Mouse (Mus musculus): ENCODE data around the gene Gm14147. TPM values are rescaled to one million over a fixed set of nuclear protein-coding genes. Genes with fewer than 3 reads are reported as not detected.
"Not testable (repeated sequence)": the region's sequence is repeated elsewhere in the genome, so short reads cannot be mapped to it uniquely, and the experiment has no call there.

Gene Gm14147
- polyA plus RNA-seq (2016; fragmentation: Nextera tagmentation; extraction: Ambion mirVana): not detected in 2 replicates

DNA sequence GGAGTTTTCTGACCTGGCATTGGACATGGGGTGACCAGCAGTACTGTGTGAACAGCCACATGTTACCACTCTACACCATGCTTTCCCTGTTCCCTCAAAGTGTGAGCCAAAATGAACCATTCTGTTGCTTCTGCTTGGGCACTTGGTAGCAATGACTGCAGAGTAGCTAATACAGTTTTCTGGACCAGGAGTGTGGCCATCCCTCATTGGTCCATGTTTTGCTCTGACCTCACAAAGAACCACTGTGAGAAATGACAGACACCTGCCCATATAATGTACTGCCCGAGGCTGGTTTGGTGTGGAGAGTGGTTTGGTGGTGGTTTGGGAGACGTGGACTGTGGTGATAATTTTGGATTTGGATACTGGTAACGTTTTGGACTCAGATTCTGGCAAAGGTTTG, at the start of gene Gm14147:
TSS of gene Gm14147 (plus strand) at position 301 of the 400 bp plus-strand sequence.
- not testable (repeated sequence) for H3K4me3 ChIP-seq; H3K27ac ChIP-seq (replicated peaks); DNase-seq (ENCODE audit: low spot score); H3K27me3 ChIP-seq (ENCODE audit: low read depth, poor library complexity, severe bottlenecking); H3K4me1 ChIP-seq; H3K9me3 ChIP-seq (replicated peaks); H3K36me3 ChIP-seq
- no CpG with 5 or more reads among the region's 3 CpGs for WGBS

DNA sequence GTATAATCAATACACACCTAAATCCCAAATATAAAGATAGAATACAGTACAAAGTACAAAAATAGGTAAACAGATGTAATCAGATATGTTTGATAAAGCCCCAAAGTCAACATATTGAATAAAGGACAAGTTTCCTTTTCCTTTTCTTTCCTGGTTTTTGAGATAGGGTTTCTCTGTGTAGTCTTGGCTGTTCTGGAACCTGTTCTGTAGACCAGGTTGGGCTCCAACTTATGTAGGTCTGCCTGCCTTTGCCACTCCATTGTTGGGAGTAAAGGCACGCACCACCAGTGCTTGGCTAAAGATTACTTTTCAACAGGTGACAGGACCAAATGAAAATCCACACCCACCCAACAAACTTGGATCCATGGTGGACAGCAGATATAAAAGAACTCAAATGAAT, 41.4 kb upstream of the Gm14147 start:
- H3K36me3 ChIP-seq: no peaks in the 10 kb centered on the region
- H3K4me1 ChIP-seq: no peaks in the 10 kb centered on the region
- no peak overlapping the region for H3K27ac ChIP-seq (replicated peaks)
- H3K9me3 ChIP-seq (replicated peaks): peaks cover 10% of the 10 kb centered on the region
- no peaks in the 10 kb centered on the region for H3K27me3 ChIP-seq (ENCODE audit: low read depth, poor library complexity, severe bottlenecking)
- WGBS: 77% methylated on average over 1 of the region's 1 CpGs
- DNase-seq (ENCODE audit: low spot score): no peak
- H3K4me3 ChIP-seq: no peak overlapping the region

DNA sequence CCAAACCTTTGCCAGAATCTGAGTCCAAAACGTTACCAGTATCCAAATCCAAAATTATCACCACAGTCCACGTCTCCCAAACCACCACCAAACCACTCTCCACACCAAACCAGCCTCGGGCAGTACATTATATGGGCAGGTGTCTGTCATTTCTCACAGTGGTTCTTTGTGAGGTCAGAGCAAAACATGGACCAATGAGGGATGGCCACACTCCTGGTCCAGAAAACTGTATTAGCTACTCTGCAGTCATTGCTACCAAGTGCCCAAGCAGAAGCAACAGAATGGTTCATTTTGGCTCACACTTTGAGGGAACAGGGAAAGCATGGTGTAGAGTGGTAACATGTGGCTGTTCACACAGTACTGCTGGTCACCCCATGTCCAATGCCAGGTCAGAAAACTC, 5.8 kb upstream of the Gm14147 start, which contains the start of gene Gm14151:
TSS of gene Gm14151 (minus strand) at position 101 of the 400 bp plus-strand sequence.
- DNase-seq (ENCODE audit: low spot score): not testable (repeated sequence)
- WGBS: no CpG with 5 or more reads among the region's 3 CpGs

More for the DNA sequence above, 5.8 kb upstream of the Gm14147 start, which contains the start of gene Gm14151:
- H3K4me1 ChIP-seq; H3K36me3 ChIP-seq; H3K9me3 ChIP-seq (replicated peaks); H3K4me3 ChIP-seq; H3K27ac ChIP-seq (replicated peaks); H3K27me3 ChIP-seq (ENCODE audit: low read depth, poor library complexity, severe bottlenecking): not testable (repeated sequence)

Other genes with a start within 250 kb of the Gm14147 start
- gene Abhd12, start 193.5 kb upstream of the Gm14147 start, polyA plus RNA-seq (2016; fragmentation: Nextera tagmentation; extraction: Ambion mirVana): 47.0 and 53.0 TPM in 2 replicates
- 78.8 and 81.0 TPM in 2 replicates for gene Gins1, start 192.8 kb upstream of the Gm14147 start, polyA plus RNA-seq (2016; fragmentation: Nextera tagmentation; extraction: Ambion mirVana)
- 19.6 and 20.9 TPM in 2 replicates for gene Ninl, start 58.9 kb upstream of the Gm14147 start, polyA plus RNA-seq (2016; fragmentation: Nextera tagmentation; extraction: Ambion mirVana)
- gene Nanp, start 58.8 kb upstream of the Gm14147 start, polyA plus RNA-seq (2016; fragmentation: Nextera tagmentation; extraction: Ambion mirVana): 54.3 and 58.4 TPM in 2 replicates
- gene Gm14151, start 5.9 kb upstream of the Gm14147 start, polyA plus RNA-seq (2016; fragmentation: Nextera tagmentation; extraction: Ambion mirVana): not detected in 2 replicates

All from midbrain, embryonic 10.5 days (tissue).